In the genomic region with DNA sequence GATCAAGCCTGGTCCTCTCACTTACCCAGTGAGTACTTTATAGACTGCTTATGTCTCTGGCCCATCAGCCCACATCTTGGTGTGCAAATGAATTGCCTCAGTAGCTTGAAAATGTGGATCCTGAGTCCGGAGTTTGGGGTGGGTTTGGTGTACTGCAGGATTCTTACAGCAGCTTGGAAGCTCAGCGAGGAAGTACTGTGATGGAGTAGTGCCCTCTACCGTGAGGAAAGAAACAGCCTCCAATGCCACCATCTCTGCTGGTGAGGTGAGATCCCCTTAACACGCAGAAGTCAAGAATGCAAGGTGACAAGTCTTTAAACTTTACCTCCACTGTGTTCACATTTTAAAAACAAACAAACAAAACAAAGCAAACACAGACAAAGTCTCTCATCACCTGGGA, we compare ENCODE assay signal across 9 mouse cellular contexts.
DNase-seq lines count a peak whose midpoint lies in the region; ATAC-seq and TF ChIP-seq lines count a peak whose summit lies in the region.
"Had no signal": no experiment of that assay in that cellular context is flagged by ENCODE, and none has a peak within 500 bp of the region (broad histone marks: within the 10 kb centered on the region; RNA-seq: fewer than 3 reads in every experiment).

No protein-coding gene starts in this region.

- DNase-seq in cerebellum, postnatal 10 days, result peak; percentile 53 to 60
- no peak for DNase-seq in cerebellum, adult 8-10 months
- no peak for DNase-seq in liver, postnatal 0 days
- DNase-seq in layer of hippocampus, adult 18-20 months (ENCODE audit: low spot score in 2 of 2), result peak; percentile 35 to 73
- peak; percentile 29 for DNase-seq in retina, postnatal 1 day
- no peak for DNase-seq in testis, postnatal 14 days (ENCODE audit: low spot score)
- DNase-seq: heart, adult 11 months had no signal

- 25% methylated on average over 4 of the region's 4 CpGs for WGBS in liver, postnatal 0 days (ENCODE audit: insufficient replicate concordance)
- WGBS in liver, embryonic 12.5 days (ENCODE audit: insufficient replicate concordance), result 27% methylated on average over 4 of the region's 4 CpGs
- 62% methylated on average over 4 of the region's 4 CpGs for WGBS in hindbrain, embryonic 16.5 days

- no peaks in the 10 kb centered on the region for H3K4me1 ChIP-seq in liver, postnatal 0 days (ENCODE audit: insufficient read depth)
- H3K4me1 ChIP-seq in liver, embryonic 12.5 days, result no peaks in the 10 kb centered on the region
- peaks cover 6% of the 10 kb centered on the region for H3K4me1 ChIP-seq in hindbrain, embryonic 16.5 days (ENCODE audit: control insufficient read depth, insufficient read depth, low read depth, low read length)

- H3K27me3 ChIP-seq in liver, postnatal 0 days (ENCODE audit: insufficient read depth, low read length), result no peaks in the 10 kb centered on the region
- H3K27me3 ChIP-seq in liver, embryonic 12.5 days (replicated peaks), result no peaks in the 10 kb centered on the region
- H3K27me3 ChIP-seq in hindbrain, embryonic 16.5 days (replicated peaks; ENCODE audit: control insufficient read depth, insufficient read depth, low read length), result no peaks in the 10 kb centered on the region

- no peak for ATAC-seq in liver, postnatal 0 days
- ATAC-seq in liver, embryonic 12.5 days, result no peak
- no peak for ATAC-seq in hindbrain, embryonic 16.5 days

- H3K9me3 ChIP-seq in liver, postnatal 0 days (ENCODE audit: low read length), result no peaks in the 10 kb centered on the region
- H3K9me3 ChIP-seq in liver, embryonic 12.5 days (replicated peaks), result no peaks in the 10 kb centered on the region
- no peaks in the 10 kb centered on the region for H3K9me3 ChIP-seq in hindbrain, embryonic 16.5 days (ENCODE audit: control insufficient read depth, low read length)

- no peak overlapping the region for H3K27ac ChIP-seq in liver, postnatal 0 days (ENCODE audit: low read depth)
- H3K27ac ChIP-seq in liver, embryonic 12.5 days, result no peak overlapping the region
- H3K27ac ChIP-seq in hindbrain, embryonic 16.5 days (ENCODE audit: low read depth, low read length), result no peak overlapping the region

- no peak for TF ChIP-seq EP300 in liver, postnatal 0 days (IDR thresholded peaks at IDR 0.05; ENCODE audit: low read depth)

- no peaks in the 10 kb centered on the region for H3K36me3 ChIP-seq in liver, postnatal 0 days (replicated peaks; ENCODE audit: insufficient read depth, low read length)
- no peaks in the 10 kb centered on the region for H3K36me3 ChIP-seq in liver, embryonic 12.5 days
- H3K36me3 ChIP-seq in hindbrain, embryonic 16.5 days (ENCODE audit: control insufficient read depth, insufficient read depth, low read length), result no peaks in the 10 kb centered on the region

- H3K4me3 ChIP-seq in liver, postnatal 0 days (ENCODE audit: low read depth, low read length), result no peak overlapping the region
- H3K4me3 ChIP-seq in liver, embryonic 12.5 days, result no peak overlapping the region
- no peak overlapping the region for H3K4me3 ChIP-seq in hindbrain, embryonic 16.5 days (ENCODE audit: low read length)

- TF ChIP-seq CTCF in liver, postnatal 0 days (IDR thresholded peaks at IDR 0.05; ENCODE audit: low read depth), result peak; percentile 68

- H3K9ac ChIP-seq in liver, postnatal 0 days (replicated peaks), result no peak overlapping the region
- no peak overlapping the region for H3K9ac ChIP-seq in liver, embryonic 12.5 days
- H3K9ac ChIP-seq in hindbrain, embryonic 16.5 days (ENCODE audit: low read depth, low read length), result no peak overlapping the region

- H3K4me2 ChIP-seq in liver, postnatal 0 days (ENCODE audit: low read depth, low read length), result no peak overlapping the region
- no peak overlapping the region for H3K4me2 ChIP-seq in liver, embryonic 12.5 days
- H3K4me2 ChIP-seq in hindbrain, embryonic 16.5 days (ENCODE audit: low read length), result no peak overlapping the region

Comparison
In these comparisons a context has a peak if more than half of its experiments do, and no peak if none do; other contexts are left out.
1. DNase-seq: peak in cerebellum, postnatal 10 days (2 of 2), layer of hippocampus, adult 18-20 months (2 of 2) and retina, postnatal 1 day (single experiment); none in cerebellum, adult 8-10 months (single experiment), liver, postnatal 0 days (single experiment) and testis, postnatal 14 days (single experiment).